Mouse (Mus musculus): ENCODE data around the gene Gm8159.
A peak's percentile ranks its signal among the peaks of the same experiment; 100 is the strongest.
"Not testable (repeated sequence)": the region's sequence is repeated elsewhere in the genome, so short reads cannot be mapped to it uniquely, and the experiment has no call there.

The Gm8159 gene

DNA sequence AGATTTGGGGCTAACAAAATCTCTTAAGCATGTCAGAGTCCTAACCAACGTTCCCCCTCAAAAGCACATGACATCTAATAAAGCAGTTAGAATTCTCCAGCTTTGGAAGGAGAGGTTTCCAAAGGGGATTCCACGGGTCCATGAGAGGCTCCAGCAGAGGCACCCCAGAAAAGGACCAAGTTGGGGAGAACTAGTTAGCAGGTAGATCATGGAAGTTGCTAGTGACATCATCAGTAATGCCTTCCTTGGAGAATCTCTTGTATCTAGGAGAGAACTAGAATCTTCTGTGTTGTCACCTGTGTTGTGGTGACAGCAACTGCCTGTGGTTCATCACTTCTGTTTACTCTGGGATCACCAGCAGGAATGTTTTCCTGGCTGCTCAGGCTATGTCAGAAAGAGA lies at the start of gene Gm8159:
Gene Gm8159, plus strand, starts transcription at position 301 of the 400 bp plus-strand sequence.
- not testable (repeated sequence) for DNase-seq (ENCODE audit: low spot score in 2 of 2)

DNA sequence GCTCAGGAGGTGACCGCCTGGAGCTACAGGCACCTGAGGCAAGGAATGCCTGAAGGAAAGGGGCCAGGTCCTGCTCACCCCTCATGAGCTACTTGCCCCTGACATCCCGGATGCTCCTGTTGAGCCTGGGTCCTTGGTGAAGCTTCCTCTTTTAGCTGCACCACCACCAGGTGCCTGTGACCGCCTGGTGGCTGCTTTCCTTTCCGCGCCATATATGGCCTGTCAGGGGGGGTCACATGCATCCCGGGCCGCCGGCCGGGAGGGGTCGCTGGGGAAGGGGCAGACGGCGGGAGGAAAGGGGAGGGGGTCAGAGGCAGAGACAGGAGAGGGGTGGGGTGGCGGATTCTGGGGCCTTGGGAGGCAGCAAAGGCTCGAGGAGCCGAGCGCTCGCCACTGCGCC lies 17.2 kb downstream of the Gm8159 start:
- peak; percentile 2 to 3 for DNase-seq (ENCODE audit: low spot score in 2 of 2)

DNA sequence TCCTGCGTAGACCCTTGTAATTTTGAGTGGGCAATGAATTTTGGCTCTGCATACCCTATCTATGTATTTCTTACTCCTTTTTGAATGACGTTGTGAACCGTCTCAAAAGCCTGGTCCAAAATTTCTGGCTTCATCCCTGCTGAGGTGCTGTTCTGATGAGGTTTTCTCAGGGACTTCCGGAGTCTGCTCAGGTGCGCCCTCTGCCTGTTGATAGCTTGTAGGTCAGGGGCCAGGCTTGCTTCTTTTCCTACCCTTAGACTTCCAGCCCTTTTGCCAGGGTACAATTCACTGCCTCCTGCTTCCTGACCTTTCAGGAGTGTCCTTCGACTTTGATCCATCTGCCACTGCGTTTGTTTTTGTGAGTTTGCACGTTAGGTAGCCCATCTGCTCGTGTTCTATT lies 18.2 kb downstream of the Gm8159 start:
- not testable (repeated sequence) for DNase-seq (ENCODE audit: low spot score in 2 of 2)

DNA sequence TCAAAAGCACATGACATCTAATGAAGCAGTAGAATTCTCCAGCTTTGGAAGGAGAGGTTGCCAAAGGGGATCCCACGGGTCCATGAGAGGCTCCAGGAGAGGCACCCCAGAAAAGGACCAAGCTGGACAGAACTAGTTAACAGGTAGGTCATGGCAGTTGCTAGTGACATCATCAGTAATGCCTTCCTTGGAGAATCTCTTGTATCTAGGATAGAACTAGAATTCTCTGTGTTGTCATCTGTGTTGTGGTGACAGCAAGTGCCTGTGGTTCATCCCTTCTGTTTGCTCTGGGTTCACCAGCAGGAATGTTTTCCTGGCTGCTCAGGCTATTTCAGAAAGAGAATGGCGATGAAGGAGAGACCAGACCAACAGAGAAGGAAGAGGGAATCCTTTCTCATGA lies 31.7 kb downstream of the Gm8159 start, which contains the start of gene Gm3239:
Gene Gm3239, plus strand, starts transcription at position 301 of the 400 bp plus-strand sequence.
- DNase-seq (ENCODE audit: low spot score in 2 of 2) = not testable (repeated sequence)
